Comparison of ENCODE assay signal across 8 mouse cellular contexts in genomic region chr5:145140611-145141010, GRCm38 (mm10). TPM values are rescaled to one million over a fixed set of nuclear protein-coding genes. Genes with fewer than 3 reads are reported as not detected.
DNase-seq lines count a peak whose midpoint lies in the region; ATAC-seq and TF ChIP-seq lines count a peak whose summit lies in the region.

No protein-coding gene starts in this region.

- peak overlapping the region; percentile 96 for H3K4me2 ChIP-seq in heart, embryonic 12.5 days
- H3K4me2 ChIP-seq in limb, embryonic 12.5 days, result peak overlapping the region; percentile 90
- peak overlapping the region; percentile 84 for H3K4me2 ChIP-seq in neural tube, embryonic 12.5 days (replicated peaks)

- 0 out of 2 replicates have a peak, but pooled peaks have one; percentile 16 for ATAC-seq in heart, embryonic 12.5 days (ENCODE audit: insufficient number of reproducible peaks, low FRiP score)
- no peak for ATAC-seq in limb, embryonic 12.5 days (ENCODE audit: insufficient number of reproducible peaks, insufficient read depth, low FRiP score, low TSS enrichment, low read depth)
- ATAC-seq in neural tube, embryonic 12.5 days (ENCODE audit: low FRiP score, low read depth), result 0 out of 2 replicates have a peak, but pooled peaks have one; percentile 10

- H3K9me3 ChIP-seq in heart, embryonic 12.5 days (replicated peaks), result no peaks in the 10 kb centered on the region
- H3K9me3 ChIP-seq in ES-E14 (ENCODE audit: control insufficient read depth, insufficient read depth, low read depth, low read length), result no peaks in the 10 kb centered on the region
- H3K9me3 ChIP-seq in forebrain, embryonic 10.5 days, result no peaks in the 10 kb centered on the region
- H3K9me3 ChIP-seq in limb, embryonic 12.5 days, result no peaks in the 10 kb centered on the region
- no peaks in the 10 kb centered on the region for H3K9me3 ChIP-seq in neural tube, embryonic 12.5 days

- peak overlapping the region; percentile 83 for H3K27ac ChIP-seq in heart, embryonic 12.5 days (ENCODE audit: poor library complexity, severe bottlenecking)
- peak overlapping the region; percentile 63 for H3K27ac ChIP-seq in ES-E14 (ENCODE audit: insufficient read depth, low read depth, low read length, poor library complexity, severe bottlenecking)
- H3K27ac ChIP-seq in forebrain, embryonic 10.5 days, result peak overlapping the region; percentile 99
- peak overlapping the region; percentile 86; the same call in 1 of the 2 replicates for H3K27ac ChIP-seq in limb, embryonic 12.5 days
- no peak overlapping the region for H3K27ac ChIP-seq in neural tube, embryonic 12.5 days

- peak overlapping the region; percentile 80 for H3K4me3 ChIP-seq in heart, embryonic 12.5 days
- peak overlapping the region; percentile 77 to 89 for H3K4me3 ChIP-seq in ES-E14 (ENCODE audit: insufficient read depth in 1 of 2, low read depth in 1 of 2, low read length in 2 of 2, poor library complexity in 1 of 2, severe bottlenecking in 1 of 2)
- peak overlapping the region; percentile 97 for H3K4me3 ChIP-seq in forebrain, embryonic 10.5 days
- peak overlapping the region; percentile 92 for H3K4me3 ChIP-seq in limb, embryonic 12.5 days (replicated peaks)
- H3K4me3 ChIP-seq in neural tube, embryonic 12.5 days, result peak overlapping the region; percentile 93

- H3K9ac ChIP-seq in heart, embryonic 12.5 days, result peak overlapping the region; percentile 94
- peak overlapping the region; percentile 95 for H3K9ac ChIP-seq in ES-E14 (ENCODE audit: insufficient read depth, low read depth, low read length, poor library complexity, severe bottlenecking)
- peak overlapping the region; percentile 86 for H3K9ac ChIP-seq in limb, embryonic 12.5 days (replicated peaks)
- H3K9ac ChIP-seq in neural tube, embryonic 12.5 days, result peak overlapping the region; percentile 91

- H3K36me3 ChIP-seq in heart, embryonic 12.5 days, result peaks cover 54% of the 10 kb centered on the region
- H3K36me3 ChIP-seq in ES-E14 (ENCODE audit: control insufficient read depth, insufficient read depth, low read length, poor library complexity, severe bottlenecking), result peaks cover 34% of the 10 kb centered on the region
- peaks cover 64% of the 10 kb centered on the region for H3K36me3 ChIP-seq in forebrain, embryonic 10.5 days (replicated peaks)
- peaks cover 62% of the 10 kb centered on the region for H3K36me3 ChIP-seq in limb, embryonic 12.5 days
- H3K36me3 ChIP-seq in neural tube, embryonic 12.5 days, result peaks cover 50% of the 10 kb centered on the region

- no peaks in the 10 kb centered on the region for H3K27me3 ChIP-seq in heart, embryonic 12.5 days (replicated peaks)
- H3K27me3 ChIP-seq in forebrain, embryonic 10.5 days (ENCODE audit: poor library complexity, severe bottlenecking), result no peaks in the 10 kb centered on the region
- no peaks in the 10 kb centered on the region for H3K27me3 ChIP-seq in limb, embryonic 12.5 days
- H3K27me3 ChIP-seq in neural tube, embryonic 12.5 days (replicated peaks), result no peaks in the 10 kb centered on the region

- in situ Hi-C loops in ES-E14 (cut with MboI; ENCODE audit: low sequenced_read_pairs in 2 of 2, unreplicated experiment in 2 of 2), result no loop called here

- no peak for DNase-seq in heart, adult 8-10 months (ENCODE audit: low spot score)
- DNase-seq in ES-E14 (ENCODE audit: low read depth, low spot score), result no peak
- DNase-seq in forebrain, embryonic 10.5 days (ENCODE audit: extremely low spot score, low spot score), result no peak
- no peak for DNase-seq in Muller cell, postnatal 12 days (ENCODE audit: inconsistent ontology term)
- DNase-seq in urinary bladder, adult 18-20 months (ENCODE audit: low spot score in 2 of 2), result no peak

- WGBS in heart, embryonic 12.5 days, result under 1% methylated on average over 18 of the region's 18 CpGs
- WGBS in forebrain, embryonic 10.5 days, result under 1% methylated on average over 18 of the region's 18 CpGs
- under 1% methylated on average over 18 of the region's 18 CpGs for WGBS in limb, embryonic 12.5 days
- under 1% methylated on average over 18 of the region's 18 CpGs for WGBS in neural tube, embryonic 12.5 days

- H3K4me1 ChIP-seq in heart, embryonic 12.5 days (replicated peaks), result peaks cover 26% of the 10 kb centered on the region
- H3K4me1 ChIP-seq in ES-E14 (ENCODE audit: control insufficient read depth in 2 of 2, insufficient read depth in 2 of 2, low read length in 2 of 2, poor library complexity in 1 of 2), result peaks cover 0 to 2% of the 10 kb centered on the region in 2 experiments; a peak in 2 of 4 replicates
- peaks cover 29% of the 10 kb centered on the region for H3K4me1 ChIP-seq in forebrain, embryonic 10.5 days
- peaks cover 18% of the 10 kb centered on the region for H3K4me1 ChIP-seq in limb, embryonic 12.5 days (replicated peaks)
- peaks cover 26% of the 10 kb centered on the region for H3K4me1 ChIP-seq in neural tube, embryonic 12.5 days

TF ChIP-seq in ES-E14, 5 proteins besides CTCF, POLR2A, EP300 and RAD21:
- TF ChIP-seq CHD2 (IDR thresholded peaks at IDR 0.05; ENCODE audit: low read depth, low read length) (no peak), ZC3H11A (IDR thresholded peaks at IDR 0.05; ENCODE audit: borderline replicate concordance, low read depth, low read length) (no peak), MAFK (IDR thresholded peaks at IDR 0.05; ENCODE audit: insufficient read depth, low read depth, low read length) (no peak), HCFC1 (IDR thresholded peaks at IDR 0.05; ENCODE audit: borderline replicate concordance, insufficient read depth, low read length) (no peak), ZNF384 (IDR thresholded peaks at IDR 0.05; ENCODE audit: low read depth, low read length) (no peak)

RNA-seq across cellular contexts. Expression of gene Bud31, which starts 0.4 kb away (rescaled TPM):
- polyA plus RNA-seq in heart, embryonic 12.5 days (2016; fragmentation: Nextera tagmentation; extraction: Ambion mirVana), result 140 and 151 TPM in 2 replicates
- total RNA-seq in heart, adult 8-10 months (2022), result 10 to 100 TPM; 53.1 to 60.7 (median 57.3) TPM
- total RNA-seq in ES-E14 (2012; rRNA removed), result 124 and 168 TPM in 2 replicates
- 250 and 253 TPM in 2 replicates for polyA plus RNA-seq in forebrain, embryonic 10.5 days (2016; fragmentation: Nextera tagmentation; extraction: Ambion mirVana)
- polyA plus RNA-seq in limb, embryonic 12.5 days (2016; fragmentation: Nextera tagmentation; extraction: Ambion mirVana), result 250 and 254 TPM in 2 replicates
- 231 and 236 TPM in 2 replicates for polyA plus RNA-seq in neural tube, embryonic 12.5 days (2016; fragmentation: Nextera tagmentation; extraction: Ambion mirVana)

RNA-seq across cellular contexts. Expression of gene Pdap1, which starts 0.6 kb away (rescaled TPM):
- 71.8 and 78.5 TPM in 2 replicates for polyA plus RNA-seq in heart, embryonic 12.5 days (2016; fragmentation: Nextera tagmentation; extraction: Ambion mirVana)
- total RNA-seq in heart, adult 8-10 months (2022), result 10 to 100 TPM; 30.2 to 50.2 (median 42.8) TPM
- total RNA-seq in ES-E14 (2012; rRNA removed), result 89.3 and 108 TPM in 2 replicates
- 148 and 151 TPM in 2 replicates for polyA plus RNA-seq in forebrain, embryonic 10.5 days (2016; fragmentation: Nextera tagmentation; extraction: Ambion mirVana)
- polyA plus RNA-seq in limb, embryonic 12.5 days (2016; fragmentation: Nextera tagmentation; extraction: Ambion mirVana), result 132 and 145 TPM in 2 replicates
- polyA plus RNA-seq in neural tube, embryonic 12.5 days (2016; fragmentation: Nextera tagmentation; extraction: Ambion mirVana), result 116 and 136 TPM in 2 replicates

RNA-seq across cellular contexts. Expression of gene Ptcd1, which starts 26.3 kb away (rescaled TPM):
- 13.1 and 14.1 TPM in 2 replicates for polyA plus RNA-seq in heart, embryonic 12.5 days (2016; fragmentation: Nextera tagmentation; extraction: Ambion mirVana)
- 10 to 100 TPM; 26.0 to 29.3 (median 26.9) TPM for total RNA-seq in heart, adult 8-10 months (2022)
- 12.8 and 14.3 TPM in 2 replicates for total RNA-seq in ES-E14 (2012; rRNA removed)
- 17.5 and 18.9 TPM in 2 replicates for polyA plus RNA-seq in forebrain, embryonic 10.5 days (2016; fragmentation: Nextera tagmentation; extraction: Ambion mirVana)
- polyA plus RNA-seq in limb, embryonic 12.5 days (2016; fragmentation: Nextera tagmentation; extraction: Ambion mirVana), result 18.5 and 20.4 TPM in 2 replicates
- polyA plus RNA-seq in neural tube, embryonic 12.5 days (2016; fragmentation: Nextera tagmentation; extraction: Ambion mirVana), result 20.5 and 21.8 TPM in 2 replicates

RNA-seq across cellular contexts. Expression of gene Cpsf4, which starts 26.4 kb away (rescaled TPM):
- 31.4 and 31.9 TPM in 2 replicates for polyA plus RNA-seq in heart, embryonic 12.5 days (2016; fragmentation: Nextera tagmentation; extraction: Ambion mirVana)
- 10 to 100 TPM; 10.0 to 12.4 (median 12.0) TPM for total RNA-seq in heart, adult 8-10 months (2022)
- 73.2 and 74.4 TPM in 2 replicates for total RNA-seq in ES-E14 (2012; rRNA removed)
- 91.4 and 92.5 TPM in 2 replicates for polyA plus RNA-seq in forebrain, embryonic 10.5 days (2016; fragmentation: Nextera tagmentation; extraction: Ambion mirVana)
- 65.9 and 67.2 TPM in 2 replicates for polyA plus RNA-seq in limb, embryonic 12.5 days (2016; fragmentation: Nextera tagmentation; extraction: Ambion mirVana)
- polyA plus RNA-seq in neural tube, embryonic 12.5 days (2016; fragmentation: Nextera tagmentation; extraction: Ambion mirVana), result 58.5 and 59.5 TPM in 2 replicates

RNA-seq across cellular contexts. Expression of gene Arpc1b, which starts 26.6 kb away (rescaled TPM):
- polyA plus RNA-seq in heart, embryonic 12.5 days (2016; fragmentation: Nextera tagmentation; extraction: Ambion mirVana), result 187 and 192 TPM in 2 replicates
- total RNA-seq in heart, adult 8-10 months (2022), result 10 to 100 TPM; 46.0 to 70.3 (median 55.0) TPM
- 185 and 249 TPM in 2 replicates for total RNA-seq in ES-E14 (2012; rRNA removed)
- 82.9 and 83.4 TPM in 2 replicates for polyA plus RNA-seq in forebrain, embryonic 10.5 days (2016; fragmentation: Nextera tagmentation; extraction: Ambion mirVana)
- polyA plus RNA-seq in limb, embryonic 12.5 days (2016; fragmentation: Nextera tagmentation; extraction: Ambion mirVana), result 131 and 151 TPM in 2 replicates
- polyA plus RNA-seq in neural tube, embryonic 12.5 days (2016; fragmentation: Nextera tagmentation; extraction: Ambion mirVana), result 94.4 and 101 TPM in 2 replicates
